Mouse (Mus musculus) frontal cortex, postnatal 10 days (tissue): ENCODE data around the gene Ttf1.
"Not testable (repeated sequence)": the region's sequence is repeated elsewhere in the genome, so short reads cannot be mapped to it uniquely, and the experiment has no call there.

Experiments
- DNase-seq, 2 experiments: peaks; one replicate each; pipeline ENCODE4 v3.0.0; 2022; ENCODE audit warnings: low spot score in 2 of 2, mixed read lengths in 1 of 2

Gene Ttf1

DNA sequence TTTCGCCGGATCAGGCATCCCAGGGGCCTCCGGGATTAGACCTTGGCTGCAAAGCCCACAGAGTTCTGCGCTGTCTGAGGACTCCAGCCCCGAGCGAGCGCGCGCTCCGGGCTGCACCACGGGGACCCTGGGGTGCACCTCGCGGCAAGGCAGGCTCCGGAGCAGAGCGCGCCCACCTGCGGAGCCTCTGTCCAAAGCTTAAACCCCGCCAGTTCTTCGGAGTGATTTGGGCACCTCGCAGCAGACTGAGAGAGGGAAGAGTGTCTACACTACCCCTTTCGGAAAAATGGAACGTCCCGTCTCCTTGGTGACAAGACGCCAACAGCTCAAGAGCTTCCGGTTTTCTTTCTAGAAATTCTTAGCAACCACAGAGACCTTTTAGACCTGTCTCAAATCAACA lies 5.1 kb upstream of the Ttf1 start, which contains the start of gene Cfap77:
TSS of gene Cfap77 (minus strand) at position 76 of the 400 bp plus-strand sequence.
- peak in 1 of 2 experiments; percentile 32 for DNase-seq

GRCm38 (mm10) chr2:29065796-29066195 lies 5.7 kb downstream of the Ttf1 start:
- DNase-seq: no peak

DNA sequence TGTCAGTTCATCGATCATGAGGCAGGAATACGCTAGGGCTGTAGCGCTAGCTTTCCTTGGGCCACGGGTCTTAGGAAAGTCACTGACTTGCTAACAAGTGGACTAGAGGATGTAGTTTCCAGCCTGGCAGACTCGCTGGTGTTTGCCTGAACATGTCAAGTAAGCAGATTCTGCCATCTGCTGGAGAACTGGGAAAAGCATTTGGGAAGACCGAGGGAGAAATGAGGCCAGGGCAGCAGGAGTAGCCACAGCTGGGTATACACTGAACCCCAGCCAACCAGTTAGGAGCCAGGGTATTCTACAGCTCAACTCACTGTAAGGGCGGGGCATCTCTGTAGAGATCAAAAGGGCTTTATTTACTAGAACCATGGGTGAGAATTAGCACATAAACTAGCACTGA lies 6.3 kb downstream of the Ttf1 start:
- peak in 1 of 2 experiments; percentile 8 for DNase-seq

GRCm38 (mm10) chr2:29074676-29075075 lies 14.6 kb downstream of the Ttf1 start:
- no peak for DNase-seq

DNA sequence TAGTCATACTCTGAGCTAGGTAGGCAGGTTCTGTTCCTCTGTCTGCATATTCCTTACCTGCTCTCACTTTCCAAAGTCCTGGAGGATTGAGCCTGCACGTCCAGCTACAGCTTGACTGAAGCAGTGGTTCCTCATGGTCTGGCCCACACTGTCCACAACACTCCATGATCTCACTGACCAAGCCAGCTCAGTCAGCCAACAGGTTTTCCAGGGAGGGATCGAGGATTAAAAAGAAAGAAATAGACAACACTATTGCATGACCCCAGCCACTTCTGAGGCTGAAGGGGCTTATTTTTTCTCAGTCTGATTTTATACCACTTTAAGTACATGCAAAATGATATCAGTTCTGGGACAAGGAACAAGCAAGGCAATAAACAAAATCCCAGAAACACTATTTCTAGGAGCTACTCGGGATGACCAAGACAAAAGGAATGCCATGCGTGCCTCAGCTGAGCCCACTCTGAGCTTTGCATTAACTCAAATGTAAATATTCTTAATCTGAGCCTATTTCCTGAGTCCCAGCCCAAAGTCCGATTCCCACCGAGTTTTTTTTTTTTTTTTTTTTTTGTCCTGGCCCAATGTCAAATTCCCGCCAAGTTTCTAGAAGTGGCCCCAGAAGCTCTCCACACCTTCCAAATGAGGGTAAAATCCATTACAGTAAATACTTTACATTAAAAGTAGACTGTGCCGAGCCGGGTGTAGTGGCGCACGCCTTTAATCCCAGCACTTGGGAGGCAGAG lies 15.4 kb downstream of the Ttf1 start:
- DNase-seq: no peak

GRCm38 (mm10) chr2:29076226-29076625 lies 16.2 kb downstream of the Ttf1 start:
- DNase-seq: no peak

DNA sequence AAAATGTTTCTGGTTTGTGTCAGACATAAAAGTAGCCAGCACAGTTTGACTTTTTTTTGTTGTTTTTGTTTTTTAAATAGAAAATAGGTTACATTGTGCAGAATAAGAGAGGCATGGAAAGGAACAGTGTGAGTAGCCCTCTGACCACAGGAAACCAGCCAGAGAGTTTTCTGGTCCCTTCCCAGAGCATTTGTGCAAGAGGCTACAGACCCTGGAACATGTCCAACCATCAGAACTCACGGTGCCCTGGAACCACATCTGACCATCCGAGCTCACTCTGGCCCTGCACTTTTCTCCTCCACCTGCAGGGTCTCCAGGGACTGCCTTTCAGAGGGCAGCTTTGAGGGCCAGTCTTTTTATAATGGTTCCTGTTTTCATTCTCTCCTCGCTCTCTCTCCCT lies 21.9 kb downstream of the Ttf1 start:
- DNase-seq: no peak

DNA sequence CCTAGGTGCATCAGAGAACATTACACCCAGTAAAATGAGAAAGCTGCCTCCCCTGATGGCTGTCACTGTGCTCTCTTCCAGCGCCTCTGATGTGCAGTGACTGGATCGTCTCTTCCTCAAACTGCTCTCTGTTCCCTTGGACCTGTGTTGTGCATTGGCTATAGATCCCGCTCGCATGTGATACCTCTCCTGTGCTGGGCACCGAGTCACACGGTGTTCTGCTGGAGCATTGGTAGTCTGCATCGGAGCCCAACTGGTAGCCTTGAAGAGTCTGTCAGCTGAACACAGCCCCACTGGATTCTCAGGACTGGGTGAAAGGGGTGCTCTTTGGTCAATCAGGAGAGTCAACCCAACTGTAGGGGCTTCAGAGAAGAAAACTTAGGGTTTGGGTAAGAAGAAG lies 26.0 kb downstream of the Ttf1 start:
- no peak for DNase-seq

- not testable (repeated sequence) for DNase-seq
Observed at GRCm38 (mm10) chr2:29089276-29089675, 29.2 kb downstream of the Ttf1 start.

DNA sequence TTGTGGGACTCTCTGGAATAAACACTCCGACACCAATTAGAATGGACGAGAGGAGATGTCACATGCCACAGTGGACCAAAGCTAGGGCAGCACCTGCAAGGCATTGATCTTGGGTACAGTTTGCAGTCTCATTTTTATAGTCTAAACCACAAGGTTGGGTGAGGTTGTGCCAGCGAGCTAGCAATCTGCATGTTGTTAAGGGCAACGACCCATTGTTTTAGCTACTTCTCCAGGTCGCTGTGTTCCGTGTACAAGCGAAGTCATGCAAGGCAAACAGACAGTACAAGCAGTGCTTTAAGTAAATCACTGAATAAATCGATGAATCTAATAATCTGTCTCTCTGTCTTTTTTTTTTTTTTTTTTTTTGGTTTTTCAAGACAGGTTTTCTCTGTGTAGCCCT lies 35.6 kb downstream of the Ttf1 start:
- no peak for DNase-seq

DNA sequence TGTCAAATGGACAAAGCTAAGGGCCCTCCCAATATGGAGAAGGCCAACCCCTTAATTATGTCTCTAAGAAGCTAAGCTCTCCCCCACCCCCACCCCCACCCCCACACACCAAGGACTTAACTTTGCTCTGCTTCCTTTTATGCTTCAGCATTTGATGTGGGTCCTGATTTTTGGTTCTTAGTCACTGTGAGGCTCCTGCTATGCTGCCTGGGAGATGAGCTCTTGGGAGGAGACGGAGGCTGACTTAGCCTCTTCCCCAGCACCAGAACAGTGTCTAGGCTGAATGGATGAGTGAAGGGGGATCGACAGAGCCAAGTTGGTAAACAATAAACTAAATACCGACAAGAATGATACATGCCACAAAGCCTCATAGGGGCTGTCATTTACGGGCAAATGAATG lies 36.7 kb downstream of the Ttf1 start:
- DNase-seq: no peak

- DNase-seq: no peak
Observed at GRCm38 (mm10) chr2:29097465-29097864, 37.4 kb downstream of the Ttf1 start.

- DNase-seq: not testable (repeated sequence)
Observed at GRCm38 (mm10) chr2:29097955-29098354, 37.9 kb downstream of the Ttf1 start.

DNA sequence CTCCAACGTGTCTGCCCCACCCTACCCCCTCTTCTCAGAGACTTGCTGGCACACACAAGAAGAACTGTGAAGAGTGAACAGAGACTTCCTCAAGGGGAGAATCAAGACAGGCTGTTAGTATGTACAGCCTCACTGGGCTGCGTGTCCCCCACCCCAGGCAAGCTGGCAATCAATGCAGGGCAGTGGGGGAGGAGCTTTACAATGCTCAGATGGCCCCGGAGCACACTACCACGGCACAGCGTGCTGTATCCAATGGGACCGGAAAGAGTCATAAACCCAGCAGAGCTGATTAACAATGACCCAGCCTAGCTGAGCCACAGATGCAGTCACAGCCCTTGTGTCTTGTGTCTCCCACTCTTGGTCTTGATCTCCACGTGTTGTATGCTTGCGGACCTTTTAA lies 38.7 kb downstream of the Ttf1 start:
- DNase-seq: no peak

DNA sequence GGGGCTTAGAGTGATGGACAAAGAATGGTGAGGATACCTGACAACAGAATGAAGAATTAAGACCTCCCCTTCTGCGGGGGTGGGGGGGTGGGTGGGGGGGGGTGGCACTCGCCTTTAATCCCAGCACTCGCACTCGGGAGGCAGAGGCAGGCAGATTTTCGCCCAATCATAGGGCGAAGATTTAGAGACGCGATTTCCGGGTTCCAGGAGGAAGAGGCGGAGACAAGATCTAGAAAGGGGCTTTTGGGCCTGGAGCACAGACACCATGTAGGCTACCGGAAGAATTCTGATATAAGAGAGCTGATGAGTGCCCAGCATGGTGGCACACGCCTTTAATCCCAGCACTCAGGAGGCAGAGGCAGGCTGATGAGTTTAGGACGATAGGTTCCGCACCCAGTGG lies 39.6 kb downstream of the Ttf1 start:
- DNase-seq: no peak

DNA sequence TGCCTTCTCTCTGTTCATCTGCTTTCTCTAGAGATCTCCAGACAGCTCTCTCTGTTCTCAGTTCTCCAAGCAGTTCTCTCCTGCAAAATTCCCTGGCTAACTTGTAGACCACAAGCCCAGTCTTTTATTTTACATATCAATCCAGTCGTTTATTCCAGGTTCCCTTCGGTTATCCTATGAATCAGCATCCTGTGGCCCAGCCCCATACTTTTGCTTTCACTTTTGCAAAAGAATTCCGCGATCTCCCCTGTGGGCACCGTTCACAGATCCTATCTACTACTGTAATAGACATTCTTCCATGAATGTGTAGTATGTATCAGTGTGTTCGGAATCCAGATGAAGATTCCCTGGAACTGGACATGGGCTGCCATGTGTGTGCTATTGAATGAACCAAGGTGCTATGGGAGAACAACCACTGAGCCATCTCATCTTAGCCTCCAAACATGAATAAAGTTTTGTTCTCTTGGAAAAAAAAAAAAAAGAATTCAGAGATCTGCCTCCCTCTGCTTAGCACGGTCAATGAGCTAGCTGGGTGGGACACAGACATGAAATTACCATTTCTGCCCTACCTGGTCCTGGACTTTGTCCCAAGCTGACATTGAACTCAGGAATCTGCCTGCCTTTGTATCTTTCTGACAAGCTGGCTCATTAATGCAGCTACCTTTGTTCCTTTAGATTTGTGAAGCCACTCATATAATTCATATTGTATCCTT lies 40.9 kb downstream of the Ttf1 start:
- DNase-seq: no peak

DNA sequence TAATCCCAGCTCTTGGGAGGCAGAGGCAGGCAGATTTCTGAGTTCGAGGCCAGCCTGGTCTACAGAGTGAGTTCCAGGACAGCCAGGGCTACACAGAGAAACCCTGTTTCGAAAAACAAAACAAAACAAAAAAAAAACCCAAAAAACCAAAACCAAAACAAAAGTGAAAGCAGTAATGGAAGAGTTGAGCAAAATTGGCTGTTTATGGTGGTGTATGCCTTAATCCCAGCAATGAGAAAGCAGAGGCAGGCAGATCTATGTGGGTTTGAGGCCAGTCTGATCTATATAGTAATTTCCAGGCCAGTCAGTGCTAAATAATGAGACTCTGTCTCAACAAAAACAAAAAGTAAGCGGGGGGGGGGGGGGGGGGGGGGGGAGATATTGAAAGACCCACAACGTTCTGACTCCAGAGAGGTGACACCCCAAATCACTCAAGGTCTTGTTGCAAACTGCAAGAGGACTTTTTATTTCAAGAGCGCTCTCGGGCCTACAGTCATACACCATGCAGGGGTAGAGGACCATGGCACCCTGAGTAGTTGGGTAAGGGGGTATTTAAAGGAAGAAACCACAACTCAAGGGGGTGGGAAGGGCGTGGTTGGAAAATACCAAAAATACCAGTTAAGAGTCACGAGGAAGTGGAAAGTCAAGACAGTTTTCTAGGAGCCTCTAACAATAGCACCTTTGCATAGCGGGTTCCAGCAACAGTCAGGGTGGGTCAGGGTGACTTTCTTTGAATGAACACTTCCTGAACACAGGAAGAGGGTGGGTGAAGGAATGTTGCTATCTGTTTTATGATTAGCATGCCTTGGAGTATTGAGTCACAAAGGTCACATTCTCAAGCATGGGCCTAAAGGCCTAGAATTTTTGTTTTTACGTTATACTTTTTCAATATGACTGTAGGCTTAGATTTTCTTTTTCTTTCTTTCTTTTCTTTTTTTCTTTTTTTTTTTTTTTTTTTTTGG lies 42.6 kb downstream of the Ttf1 start:
- not testable (repeated sequence) for DNase-seq

DNA sequence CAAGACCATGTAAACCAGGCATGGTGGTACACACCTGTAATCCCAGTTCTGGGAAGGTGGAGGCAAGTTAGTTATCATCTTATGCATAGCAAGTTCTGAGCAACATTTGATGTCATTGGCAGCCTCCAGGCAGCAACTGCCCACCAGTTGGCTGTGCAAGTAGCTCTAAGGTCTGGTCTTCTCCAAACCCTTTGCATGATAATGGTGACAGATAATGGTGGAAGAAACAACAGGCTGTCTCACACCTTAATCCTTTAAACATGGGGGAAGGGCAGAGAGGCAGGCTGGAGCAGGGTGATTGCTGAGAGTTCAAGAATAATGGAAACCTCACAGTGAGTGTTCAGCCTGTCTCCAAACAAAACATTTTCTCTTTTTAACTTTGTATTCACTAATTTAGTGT lies 60.9 kb downstream of the Ttf1 start:
- no peak for DNase-seq

GRCm38 (mm10) chr2:29122446-29122845 lies 62.4 kb downstream of the Ttf1 start:
- no peak for DNase-seq

GRCm38 (mm10) chr2:29123907-29124569 lies 64.0 kb downstream of the Ttf1 start, which contains the start of gene Setx:
TSS of gene Setx (plus strand) at chr2:29124181.
- no peak for DNase-seq

GRCm38 (mm10) chr2:29124571-29124935 lies 64.5 kb downstream of the Ttf1 start:
- no peak for DNase-seq
